Mouse (Mus musculus): Measurements from ENCODE around the gene Snrpd3. TPM values are rescaled to one million over a fixed set of nuclear protein-coding genes. Genes with fewer than 3 reads are reported as not detected.

Snrpd3 gene
- polyA plus RNA-seq, 1 experiment from 2014 or later: 256 TPM

DNA sequence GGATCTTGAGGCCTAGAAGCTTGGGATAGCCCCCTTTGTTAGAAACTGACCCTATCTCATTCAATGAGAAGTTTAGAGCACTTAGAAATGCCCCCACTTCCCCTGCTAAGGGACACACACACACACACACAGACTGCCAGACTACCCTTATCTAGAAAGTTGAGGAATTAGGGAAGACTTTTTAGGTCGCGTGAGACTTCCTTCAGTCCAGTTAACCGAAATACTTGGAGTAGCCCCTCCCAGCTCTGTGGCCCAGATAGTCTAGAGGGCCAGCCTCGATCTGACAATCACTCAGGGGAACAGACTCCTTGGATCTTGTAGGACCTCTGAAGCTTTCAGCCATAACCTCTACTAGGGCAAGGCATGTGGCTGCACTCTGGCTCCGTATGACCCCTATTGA lies 50.7 kb downstream of the Snrpd3 start:
- Histone ChIP-seq H3K9ac (ENCODE audit: low read length) (no peak overlapping the region), H3K4me2 (ENCODE audit: low read depth, severe bottlenecking) (no peak overlapping the region), H3K4me3 (ENCODE audit: low read depth, low read length) (no peak overlapping the region), H3K27ac (replicated peaks; ENCODE audit: low read depth, low read length) (no peak overlapping the region), H3K36me3 (ENCODE audit: control insufficient read depth, insufficient read depth, low read length) (no peaks in the 10 kb centered on the region), H3K4me1 (ENCODE audit: control insufficient read depth, insufficient read depth, low read length) (peaks cover 10% of the 10 kb centered on the region), H3K9me3 (ENCODE audit: control insufficient read depth, low read length) (no peaks in the 10 kb centered on the region), H3K27me3 (ENCODE audit: control insufficient read depth, insufficient read depth, low read length) (no peaks in the 10 kb centered on the region)
- 40% methylated on average over 5 of the region's 5 CpGs for WGBS
- ATAC-seq (ENCODE audit: insufficient number of reproducible peaks, low FRiP score, low TSS enrichment, low read depth): no peak
- no peak for DNase-seq (ENCODE audit: low spot score)

GRCm38 (mm10) chr10:75568441-75568840 lies 51.1 kb downstream of the Snrpd3 start:
- ATAC-seq (ENCODE audit: insufficient number of reproducible peaks, low FRiP score, low TSS enrichment, low read depth): no peak
- H3K27ac ChIP-seq (replicated peaks; ENCODE audit: low read depth, low read length): no peak overlapping the region
- no peaks in the 10 kb centered on the region for H3K36me3 ChIP-seq (ENCODE audit: control insufficient read depth, insufficient read depth, low read length)
- no peak overlapping the region for H3K4me2 ChIP-seq (ENCODE audit: low read depth, severe bottlenecking)
- H3K27me3 ChIP-seq (ENCODE audit: control insufficient read depth, insufficient read depth, low read length): no peaks in the 10 kb centered on the region
- no peak overlapping the region for H3K4me3 ChIP-seq (ENCODE audit: low read depth, low read length)
- H3K9me3 ChIP-seq (ENCODE audit: control insufficient read depth, low read length): no peaks in the 10 kb centered on the region
- WGBS: 6% methylated on average over 11 of the region's 11 CpGs
- peaks cover 10% of the 10 kb centered on the region for H3K4me1 ChIP-seq (ENCODE audit: control insufficient read depth, insufficient read depth, low read length)
- no peak overlapping the region for H3K9ac ChIP-seq (ENCODE audit: low read length)
- no peak for DNase-seq (ENCODE audit: low spot score)

DNA sequence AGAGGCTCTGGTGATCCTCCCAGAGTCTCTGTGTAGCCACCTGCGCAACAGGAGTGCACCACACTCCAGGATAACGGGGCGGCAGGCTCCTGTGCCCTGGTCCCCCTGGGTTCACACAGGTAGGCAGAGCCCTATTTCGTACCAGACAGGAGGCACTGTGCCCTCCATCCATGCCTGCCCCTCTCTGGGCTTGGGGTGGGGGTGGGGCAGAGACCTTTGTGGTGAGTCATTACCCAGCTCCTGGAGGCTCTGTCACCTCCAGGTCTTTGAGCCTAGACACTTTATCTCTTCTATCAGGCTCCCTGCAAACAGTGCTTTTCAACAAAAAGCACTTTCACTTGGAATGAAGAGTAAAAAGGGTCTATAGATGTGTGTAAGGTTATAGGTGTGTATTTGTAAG lies 51.5 kb downstream of the Snrpd3 start:
- ATAC-seq (ENCODE audit: insufficient number of reproducible peaks, low FRiP score, low TSS enrichment, low read depth): no peak
- Histone ChIP-seq H3K27ac (replicated peaks; ENCODE audit: low read depth, low read length) (no peak overlapping the region), H3K9me3 (ENCODE audit: control insufficient read depth, low read length) (no peaks in the 10 kb centered on the region), H3K4me1 (ENCODE audit: control insufficient read depth, insufficient read depth, low read length) (peaks cover 10% of the 10 kb centered on the region), H3K4me2 (ENCODE audit: low read depth, severe bottlenecking) (no peak overlapping the region), H3K9ac (ENCODE audit: low read length) (no peak overlapping the region), H3K4me3 (ENCODE audit: low read depth, low read length) (no peak overlapping the region), H3K27me3 (ENCODE audit: control insufficient read depth, insufficient read depth, low read length) (no peaks in the 10 kb centered on the region), H3K36me3 (ENCODE audit: control insufficient read depth, insufficient read depth, low read length) (no peaks in the 10 kb centered on the region)
- no peak for DNase-seq (ENCODE audit: low spot score)
- WGBS: 19% methylated on average over 4 of the region's 4 CpGs

DNA sequence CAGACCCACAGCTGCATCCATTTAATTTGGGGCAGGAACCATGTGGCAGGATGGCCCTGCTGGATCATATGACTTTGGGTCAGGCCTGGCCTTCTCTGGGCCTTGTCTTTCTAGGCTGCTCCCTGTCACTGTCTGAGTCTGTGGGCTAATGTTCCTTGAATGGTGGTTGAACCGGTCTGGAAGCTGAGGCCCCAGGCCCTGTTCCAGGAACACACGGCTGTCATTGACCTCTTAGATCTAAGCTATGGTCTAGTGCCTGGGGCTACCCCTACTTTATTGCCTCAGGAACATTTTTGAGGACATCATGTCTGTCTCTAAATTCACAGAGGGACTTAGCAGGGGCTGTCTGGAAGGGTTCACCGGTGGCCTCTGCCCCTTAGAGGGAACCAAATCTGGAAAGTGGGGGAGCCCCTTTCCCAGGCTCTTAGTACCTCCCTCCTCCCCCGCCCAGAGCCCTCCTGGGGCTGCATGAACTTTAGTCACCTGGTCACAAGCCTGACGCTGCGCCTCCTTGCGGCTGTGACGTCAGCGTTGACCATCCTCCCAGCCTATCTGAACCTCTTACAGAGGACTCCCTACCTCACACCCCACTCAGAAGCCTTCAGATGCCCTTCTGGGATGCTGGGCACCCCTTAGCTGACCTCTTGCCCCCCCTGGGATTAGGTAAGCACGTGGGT lies 53.8 kb downstream of the Snrpd3 start:
- WGBS: 28% methylated on average over 10 of the region's 10 CpGs
- no peak overlapping the region for H3K9ac ChIP-seq (ENCODE audit: low read length)
- no peak for ATAC-seq (ENCODE audit: insufficient number of reproducible peaks, low FRiP score, low TSS enrichment, low read depth)

GRCm38 (mm10) chr10:75571937-75572336 lies 54.6 kb downstream of the Snrpd3 start:
- Histone ChIP-seq H3K27ac (replicated peaks; ENCODE audit: low read depth, low read length) (no peak overlapping the region), H3K4me3 (ENCODE audit: low read depth, low read length) (no peak overlapping the region), H3K9ac (ENCODE audit: low read length) (no peak overlapping the region), H3K4me2 (ENCODE audit: low read depth, severe bottlenecking) (no peak overlapping the region), H3K4me1 (ENCODE audit: control insufficient read depth, insufficient read depth, low read length) (peaks cover 10% of the 10 kb centered on the region), H3K27me3 (ENCODE audit: control insufficient read depth, insufficient read depth, low read length) (no peaks in the 10 kb centered on the region), H3K36me3 (ENCODE audit: control insufficient read depth, insufficient read depth, low read length) (no peaks in the 10 kb centered on the region), H3K9me3 (ENCODE audit: control insufficient read depth, low read length) (no peaks in the 10 kb centered on the region)
- DNase-seq (ENCODE audit: low spot score): no peak
- ATAC-seq (ENCODE audit: insufficient number of reproducible peaks, low FRiP score, low TSS enrichment, low read depth): no peak
- 53% methylated on average over 9 of the region's 9 CpGs for WGBS

More for the DNA sequence above, 53.8 kb downstream of the Snrpd3 start:
- H3K27ac ChIP-seq (replicated peaks; ENCODE audit: low read depth, low read length): no peak overlapping the region
- H3K4me2 ChIP-seq (ENCODE audit: low read depth, severe bottlenecking): no peak overlapping the region
- H3K27me3 ChIP-seq (ENCODE audit: control insufficient read depth, insufficient read depth, low read length): no peaks in the 10 kb centered on the region
- H3K4me3 ChIP-seq (ENCODE audit: low read depth, low read length): no peak overlapping the region
- H3K4me1 ChIP-seq (ENCODE audit: control insufficient read depth, insufficient read depth, low read length): peaks cover 10% of the 10 kb centered on the region
- DNase-seq (ENCODE audit: low spot score): no peak
- H3K36me3 ChIP-seq (ENCODE audit: control insufficient read depth, insufficient read depth, low read length): no peaks in the 10 kb centered on the region
- H3K9me3 ChIP-seq (ENCODE audit: control insufficient read depth, low read length): no peaks in the 10 kb centered on the region

DNA sequence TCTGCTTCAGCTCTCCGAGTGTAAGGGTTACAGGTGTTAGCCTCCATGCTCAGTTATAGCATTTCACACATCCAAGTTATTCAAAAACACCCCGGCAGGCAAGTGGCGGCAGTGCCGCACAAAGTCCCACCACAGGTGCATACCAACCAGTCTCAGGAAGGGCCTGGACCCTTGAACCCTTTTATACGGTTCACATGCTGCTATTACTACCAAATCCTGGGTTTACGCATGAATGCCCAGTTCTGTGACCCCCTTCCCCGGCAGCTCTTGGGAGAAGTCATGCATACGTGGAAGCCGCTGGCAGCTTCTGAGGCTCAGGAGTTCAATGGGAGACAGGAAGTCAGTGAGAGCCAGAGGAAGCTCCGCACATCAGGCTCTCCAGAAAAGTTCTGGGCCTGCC lies 55.8 kb downstream of the Snrpd3 start:
- no peak overlapping the region for H3K4me2 ChIP-seq (ENCODE audit: low read depth, severe bottlenecking)
- WGBS: 82% methylated on average over 10 of the region's 10 CpGs
- H3K27me3 ChIP-seq (ENCODE audit: control insufficient read depth, insufficient read depth, low read length): no peaks in the 10 kb centered on the region
- H3K4me3 ChIP-seq (ENCODE audit: low read depth, low read length): no peak overlapping the region
- H3K9ac ChIP-seq (ENCODE audit: low read length): no peak overlapping the region
- H3K9me3 ChIP-seq (ENCODE audit: control insufficient read depth, low read length): no peaks in the 10 kb centered on the region
- H3K4me1 ChIP-seq (ENCODE audit: control insufficient read depth, insufficient read depth, low read length): peaks cover 10% of the 10 kb centered on the region
- DNase-seq (ENCODE audit: low spot score): no peak
- no peak for ATAC-seq (ENCODE audit: insufficient number of reproducible peaks, low FRiP score, low TSS enrichment, low read depth)
- H3K36me3 ChIP-seq (ENCODE audit: control insufficient read depth, insufficient read depth, low read length): no peaks in the 10 kb centered on the region
- no peak overlapping the region for H3K27ac ChIP-seq (replicated peaks; ENCODE audit: low read depth, low read length)

GRCm38 (mm10) chr10:75573965-75574364 lies 56.6 kb downstream of the Snrpd3 start:
- no peak overlapping the region for H3K9ac ChIP-seq (ENCODE audit: low read length)
- H3K36me3 ChIP-seq (ENCODE audit: control insufficient read depth, insufficient read depth, low read length): no peaks in the 10 kb centered on the region
- no peak overlapping the region for H3K27ac ChIP-seq (replicated peaks; ENCODE audit: low read depth, low read length)
- peaks cover 6% of the 10 kb centered on the region; the same call in 1 of the 2 replicates for H3K4me1 ChIP-seq (ENCODE audit: control insufficient read depth, insufficient read depth, low read length)
- H3K4me2 ChIP-seq (ENCODE audit: low read depth, severe bottlenecking): no peak overlapping the region
- DNase-seq (ENCODE audit: low spot score) (no peak), ATAC-seq (ENCODE audit: insufficient number of reproducible peaks, low FRiP score, low TSS enrichment, low read depth) (no peak)
- no peaks in the 10 kb centered on the region for H3K9me3 ChIP-seq (ENCODE audit: control insufficient read depth, low read length)
- no peak overlapping the region for H3K4me3 ChIP-seq (ENCODE audit: low read depth, low read length)
- H3K27me3 ChIP-seq (ENCODE audit: control insufficient read depth, insufficient read depth, low read length): no peaks in the 10 kb centered on the region
- 83% methylated on average over 9 of the region's 9 CpGs for WGBS

DNA sequence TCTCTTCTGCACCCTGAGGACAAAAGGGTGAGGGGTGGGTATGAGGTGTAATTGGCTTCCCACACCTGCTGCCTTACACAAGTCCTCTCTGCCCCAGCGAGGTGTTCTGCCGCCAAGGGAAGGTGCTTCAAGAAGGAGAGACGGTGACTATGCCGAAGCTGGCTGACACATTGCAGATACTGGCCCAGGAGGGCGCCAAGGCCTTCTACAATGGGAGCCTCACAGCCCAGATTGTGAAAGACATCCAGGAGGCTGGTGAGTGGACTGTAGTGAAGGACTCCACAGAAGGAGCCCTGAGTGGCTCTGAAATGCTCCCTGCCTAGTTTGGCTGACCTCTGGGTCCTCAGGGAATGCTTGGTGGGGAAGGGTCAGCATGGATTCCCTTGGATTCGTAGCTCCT lies 61.8 kb downstream of the Snrpd3 start:
- no peak overlapping the region for H3K27ac ChIP-seq (replicated peaks; ENCODE audit: low read depth, low read length)
- H3K4me3 ChIP-seq (ENCODE audit: low read depth, low read length): no peak overlapping the region
- WGBS: 87% methylated on average over 6 of the region's 6 CpGs
- H3K4me2 ChIP-seq (ENCODE audit: low read depth, severe bottlenecking): no peak overlapping the region
- no peak for DNase-seq (ENCODE audit: low spot score)
- no peaks in the 10 kb centered on the region for H3K9me3 ChIP-seq (ENCODE audit: control insufficient read depth, low read length)
- H3K4me1 ChIP-seq (ENCODE audit: control insufficient read depth, insufficient read depth, low read length): no peaks in the 10 kb centered on the region
- no peaks in the 10 kb centered on the region for H3K36me3 ChIP-seq (ENCODE audit: control insufficient read depth, insufficient read depth, low read length)
- H3K9ac ChIP-seq (ENCODE audit: low read length): no peak overlapping the region
- ATAC-seq (ENCODE audit: insufficient number of reproducible peaks, low FRiP score, low TSS enrichment, low read depth): no peak
- H3K27me3 ChIP-seq (ENCODE audit: control insufficient read depth, insufficient read depth, low read length): no peaks in the 10 kb centered on the region

All from limb, embryonic 11.5 days (tissue).